Mouse (Mus musculus) stomach, postnatal 0 days (tissue): ENCODE data around the gene Hoxc5.

Experiments
- CTCF ChIP-seq: IDR thresholded peaks from 2 replicates; pipeline ENCODE4 v1.5.1; 2016; ENCODE audit warnings: antibody characterized with exemption, low read depth, mild to moderate bottlenecking, moderate library complexity
- EP300 ChIP-seq: optimal IDR thresholded peaks from 2 replicates; pipeline ENCODE3; 2016; ENCODE audit warnings: antibody characterized with exemption

GRCm38 (mm10) chr15:103034807-103035547, 67.7 kb downstream of the Hoxc5 start:
- TF ChIP-seq CTCF (0 out of 2 replicates have a peak, but pooled peaks have one; percentile 3), EP300 (no peak)
